Mouse (Mus musculus): ENCODE results near the gene Taf4. TPM values are rescaled to one million over a fixed set of nuclear protein-coding genes. Genes with fewer than 3 reads are reported as not detected.

Taf4 gene
- polyA plus RNA-seq, 1 experiment from 2014 or later: 4.2 TPM

- Histone ChIP-seq H3K4me1 (peaks cover 8% of the 10 kb centered on the region; the same call in 1 of the 2 replicates), H3K9me3 (peaks cover 3% of the 10 kb centered on the region; the same call in 1 of the 2 replicates), H3K36me3 (replicated peaks) (no peaks in the 10 kb centered on the region), H3K4me3 (no peak overlapping the region), H3K27me3 (ENCODE audit: poor library complexity, severe bottlenecking) (no peaks in the 10 kb centered on the region), H3K27ac (no peak overlapping the region)
- DNase-seq (ENCODE audit: extremely low spot score, low spot score): no peak
- WGBS: 45% methylated on average over 9 of the region's 9 CpGs
Measured at GRCm38 (mm10) chr2:180006352-180007017, 30.0 kb upstream of the Taf4 start.

- no peak overlapping the region for H3K27ac ChIP-seq
- WGBS: 64% methylated on average over 5 of the region's 5 CpGs
- DNase-seq (ENCODE audit: extremely low spot score, low spot score): no peak
Measured at GRCm38 (mm10) chr2:180005656-180006351, 29.4 kb upstream of the Taf4 start.

GRCm38 (mm10) chr2:180001635-180002034 lies 25.2 kb upstream of the Taf4 start:
- no peaks in the 10 kb centered on the region for H3K27me3 ChIP-seq (ENCODE audit: poor library complexity, severe bottlenecking)
- WGBS: 92% methylated on average over 9 of the region's 9 CpGs
- H3K36me3 ChIP-seq (replicated peaks): no peaks in the 10 kb centered on the region
- DNase-seq (ENCODE audit: extremely low spot score, low spot score): no peak
- no peaks in the 10 kb centered on the region for H3K9me3 ChIP-seq
- H3K27ac ChIP-seq: no peak overlapping the region
- H3K4me3 ChIP-seq: no peak overlapping the region
- H3K4me1 ChIP-seq: peaks cover 2% of the 10 kb centered on the region; the same call in 1 of the 2 replicates

More at GRCm38 (mm10) chr2:180005656-180006351, 29.4 kb upstream of the Taf4 start:
- Histone ChIP-seq H3K36me3 (replicated peaks) (no peaks in the 10 kb centered on the region), H3K4me3 (no peak overlapping the region), H3K27me3 (ENCODE audit: poor library complexity, severe bottlenecking) (no peaks in the 10 kb centered on the region), H3K4me1 (peaks cover 8% of the 10 kb centered on the region; the same call in 1 of the 2 replicates), H3K9me3 (peaks cover 3% of the 10 kb centered on the region; the same call in 1 of the 2 replicates)

- H3K27me3 ChIP-seq (ENCODE audit: poor library complexity, severe bottlenecking): no peaks in the 10 kb centered on the region
- H3K27ac ChIP-seq: no peak overlapping the region
- no peak for DNase-seq (ENCODE audit: extremely low spot score, low spot score)
- no peaks in the 10 kb centered on the region for H3K9me3 ChIP-seq
- H3K36me3 ChIP-seq (replicated peaks): no peaks in the 10 kb centered on the region
- no peaks in the 10 kb centered on the region for H3K4me1 ChIP-seq
- WGBS: 79% methylated on average over 4 of the region's 4 CpGs
- H3K4me3 ChIP-seq: no peak overlapping the region
Measured at GRCm38 (mm10) chr2:179998431-179998830, 22.0 kb upstream of the Taf4 start.

- 86% methylated on average over 5 of the region's 5 CpGs for WGBS
- no peak for DNase-seq (ENCODE audit: extremely low spot score, low spot score)
- H3K27me3 ChIP-seq (ENCODE audit: poor library complexity, severe bottlenecking): no peaks in the 10 kb centered on the region
- no peak overlapping the region for H3K27ac ChIP-seq
- no peaks in the 10 kb centered on the region for H3K36me3 ChIP-seq (replicated peaks)
- H3K4me1 ChIP-seq: no peaks in the 10 kb centered on the region
- H3K4me3 ChIP-seq: no peak overlapping the region
- no peaks in the 10 kb centered on the region for H3K9me3 ChIP-seq
Measured at GRCm38 (mm10) chr2:179993071-179993470, 16.6 kb upstream of the Taf4 start.

GRCm38 (mm10) chr2:179989098-179989497 lies 12.7 kb upstream of the Taf4 start:
- H3K27me3 ChIP-seq (ENCODE audit: poor library complexity, severe bottlenecking): no peaks in the 10 kb centered on the region
- H3K9me3 ChIP-seq: no peaks in the 10 kb centered on the region
- no peak overlapping the region for H3K27ac ChIP-seq
- WGBS: 46% methylated on average over 1 of the region's 1 CpGs
- H3K4me1 ChIP-seq: peaks cover 6% of the 10 kb centered on the region
- no peak for DNase-seq (ENCODE audit: extremely low spot score, low spot score)
- H3K4me3 ChIP-seq: no peak overlapping the region
- no peaks in the 10 kb centered on the region for H3K36me3 ChIP-seq (replicated peaks)

GRCm38 (mm10) chr2:179986437-179987022 lies 10.1 kb upstream of the Taf4 start:
- no peak for DNase-seq (ENCODE audit: extremely low spot score, low spot score)
- WGBS: 81% methylated on average over 10 of the region's 10 CpGs
- Histone ChIP-seq H3K27me3 (ENCODE audit: poor library complexity, severe bottlenecking) (no peaks in the 10 kb centered on the region), H3K27ac (no peak overlapping the region), H3K4me3 (no peak overlapping the region), H3K36me3 (replicated peaks) (no peaks in the 10 kb centered on the region), H3K9me3 (no peaks in the 10 kb centered on the region), H3K4me1 (peaks cover 6% of the 10 kb centered on the region)

GRCm38 (mm10) chr2:179985695-179986094 lies 9.2 kb upstream of the Taf4 start:
- WGBS: 79% methylated on average over 1 of the region's 1 CpGs
- H3K36me3 ChIP-seq (replicated peaks): no peaks in the 10 kb centered on the region
- H3K4me3 ChIP-seq: no peak overlapping the region
- no peaks in the 10 kb centered on the region for H3K27me3 ChIP-seq (ENCODE audit: poor library complexity, severe bottlenecking)
- H3K9me3 ChIP-seq: no peaks in the 10 kb centered on the region
- peaks cover 6% of the 10 kb centered on the region for H3K4me1 ChIP-seq
- DNase-seq (ENCODE audit: extremely low spot score, low spot score): no peak
- H3K27ac ChIP-seq: no peak overlapping the region

- Histone ChIP-seq H3K4me3 (no peak overlapping the region), H3K27me3 (ENCODE audit: poor library complexity, severe bottlenecking) (no peaks in the 10 kb centered on the region), H3K27ac (no peak overlapping the region), H3K36me3 (replicated peaks) (no peaks in the 10 kb centered on the region), H3K9me3 (no peaks in the 10 kb centered on the region), H3K4me1 (peaks cover 6% of the 10 kb centered on the region)
- no peak for DNase-seq (ENCODE audit: extremely low spot score, low spot score)
- WGBS: 50% methylated on average over 7 of the region's 7 CpGs
Measured at GRCm38 (mm10) chr2:179984830-179985229, 8.4 kb upstream of the Taf4 start.

GRCm38 (mm10) chr2:179982715-179983114 lies 6.3 kb upstream of the Taf4 start:
- Histone ChIP-seq H3K9me3 (no peaks in the 10 kb centered on the region), H3K27ac (no peak overlapping the region), H3K36me3 (replicated peaks) (no peaks in the 10 kb centered on the region), H3K4me1 (peaks cover 14% of the 10 kb centered on the region), H3K4me3 (no peak overlapping the region), H3K27me3 (ENCODE audit: poor library complexity, severe bottlenecking) (no peaks in the 10 kb centered on the region)
- no peak for DNase-seq (ENCODE audit: extremely low spot score, low spot score)
- 88% methylated on average over 3 of the region's 3 CpGs for WGBS

- Histone ChIP-seq H3K36me3 (replicated peaks) (no peaks in the 10 kb centered on the region), H3K27me3 (ENCODE audit: poor library complexity, severe bottlenecking) (no peaks in the 10 kb centered on the region), H3K4me1 (peaks cover 19% of the 10 kb centered on the region), H3K4me3 (no peak overlapping the region), H3K27ac (no peak overlapping the region), H3K9me3 (no peaks in the 10 kb centered on the region)
- no peak for DNase-seq (ENCODE audit: extremely low spot score, low spot score)
- WGBS: 64% methylated on average over 4 of the region's 4 CpGs
Measured at GRCm38 (mm10) chr2:179980616-179981015, 4.2 kb upstream of the Taf4 start.

- 79% methylated on average over 8 of the region's 8 CpGs for WGBS
- Histone ChIP-seq H3K27ac (no peak overlapping the region), H3K27me3 (ENCODE audit: poor library complexity, severe bottlenecking) (no peaks in the 10 kb centered on the region), H3K9me3 (no peaks in the 10 kb centered on the region), H3K4me3 (no peak overlapping the region), H3K36me3 (replicated peaks) (no peaks in the 10 kb centered on the region), H3K4me1 (peaks cover 21% of the 10 kb centered on the region)
- no peak for DNase-seq (ENCODE audit: extremely low spot score, low spot score)
Measured at GRCm38 (mm10) chr2:179979836-179980235, 3.4 kb upstream of the Taf4 start.

GRCm38 (mm10) chr2:179978250-179978649 lies 1.8 kb upstream of the Taf4 start:
- no peaks in the 10 kb centered on the region for H3K36me3 ChIP-seq (replicated peaks)
- H3K4me1 ChIP-seq: peaks cover 33% of the 10 kb centered on the region
- H3K4me3 ChIP-seq: peak overlapping the region; percentile 89; the same call in 1 of the 2 replicates
- no peak for DNase-seq (ENCODE audit: extremely low spot score, low spot score)
- WGBS: 70% methylated on average over 3 of the region's 3 CpGs
- H3K27me3 ChIP-seq (ENCODE audit: poor library complexity, severe bottlenecking): no peaks in the 10 kb centered on the region
- no peaks in the 10 kb centered on the region for H3K9me3 ChIP-seq
- no peak overlapping the region for H3K27ac ChIP-seq
